Mouse (Mus musculus) adrenal gland, postnatal 10 days (tissue): ENCODE data around the gene Akap6. TPM values are rescaled to one million over a fixed set of nuclear protein-coding genes. Genes with fewer than 3 reads are reported as not detected.
A peak's percentile ranks its signal among the peaks of the same experiment; 100 is the strongest.

Source experiments
- DNase-seq: peaks from one replicate; pipeline ENCODE4 v3.0.0; 2021; ENCODE audit warnings: mixed read lengths
- long read RNA-seq, 2 experiments: library from polyadenylated mRNA; stranded (forward); transcript quantifications; one replicate each; pipeline ENCODE4 v2.0.0; 2021
- total RNA-seq, 2 experiments: library from RNA; stranded (reverse); gene quantifications; 2 replicates each; pipeline ENCODE4 v1.2.3; 2021

The Akap6 gene
- total RNA-seq: 10 to 100 TPM in 1 of 2 experiments, 1 to 10 TPM in 1; 4.2 to 11.6 TPM
- long read RNA-seq, experiment 1, partial matches to known transcripts: 1 of 1 reads
- long read RNA-seq, experiment 1, other reads (novel, unspliced or antisense): 0 of 1 reads
- long read RNA-seq, experiment 2, partial matches to known transcripts: 1 of 2 reads
- long read RNA-seq, experiment 2, other reads (novel, unspliced or antisense): 1 of 2 reads

GRCm38 (mm10) chr12:52699146-52699545, at the start of gene Akap6:
Gene Akap6, plus strand, starts transcription at chr12:52699383.
- DNase-seq: no peak

- no peak for DNase-seq
Measured at GRCm38 (mm10) chr12:52662907-52663790, 36.0 kb upstream of the Akap6 start.

- peak; percentile 8 for DNase-seq
Measured at GRCm38 (mm10) chr12:52664944-52665343, 34.2 kb upstream of the Akap6 start.

GRCm38 (mm10) chr12:52671436-52671835, 27.7 kb upstream of the Akap6 start:
- peak; percentile 5 for DNase-seq

- no peak for DNase-seq
Measured at GRCm38 (mm10) chr12:52671943-52672342, 27.2 kb upstream of the Akap6 start.

GRCm38 (mm10) chr12:52673361-52673960, 25.7 kb upstream of the Akap6 start:
- no peak for DNase-seq

GRCm38 (mm10) chr12:52675010-52675409, 24.2 kb upstream of the Akap6 start:
- DNase-seq: no peak

GRCm38 (mm10) chr12:52687355-52687754, 11.8 kb upstream of the Akap6 start:
- peak; percentile 25 for DNase-seq

- DNase-seq: no peak
Measured at GRCm38 (mm10) chr12:52688712-52689111, 10.5 kb upstream of the Akap6 start.

- no peak for DNase-seq
Measured at GRCm38 (mm10) chr12:52691552-52691951, 7.6 kb upstream of the Akap6 start.

- DNase-seq: no peak
Measured at GRCm38 (mm10) chr12:52692290-52692974, 6.8 kb upstream of the Akap6 start.

- DNase-seq: no peak
Measured at GRCm38 (mm10) chr12:52697407-52698109, 1.6 kb upstream of the Akap6 start.

GRCm38 (mm10) chr12:52698276-52698930, 780 bp upstream of the Akap6 start:
- DNase-seq: no peak

- no peak for DNase-seq
Measured at GRCm38 (mm10) chr12:52699961-52700696, 946 bp downstream of the Akap6 start.

- DNase-seq: no peak
Measured at GRCm38 (mm10) chr12:52700697-52701191, 1.6 kb downstream of the Akap6 start.

- DNase-seq: peak; percentile 13
Measured at GRCm38 (mm10) chr12:52701201-52701641, 2.0 kb downstream of the Akap6 start.

- no peak for DNase-seq
Measured at GRCm38 (mm10) chr12:52702368-52702967, 3.3 kb downstream of the Akap6 start.

- DNase-seq: no peak
Measured at GRCm38 (mm10) chr12:52704081-52704480, 4.9 kb downstream of the Akap6 start.

GRCm38 (mm10) chr12:52704810-52705209, 5.6 kb downstream of the Akap6 start:
- no peak for DNase-seq

GRCm38 (mm10) chr12:52711382-52711781, 12.2 kb downstream of the Akap6 start:
- DNase-seq: no peak
